Mouse (Mus musculus) G1E (cell line): ENCODE data around the gene Zfp609.

Source experiments
- CTCF ChIP-seq: IDR thresholded peaks from 2 replicates; pipeline ENCODE4 v1.5.1; 2012; ENCODE audit warnings: low read depth, low read length, inconsistent platforms, mixed read lengths
- GATA1 ChIP-seq: IDR thresholded peaks from 2 replicates; pipeline ENCODE4 v1.6.1; 2012; ENCODE audit warnings: borderline replicate concordance, low read length, inconsistent platforms, mixed read lengths
- GATA2 ChIP-seq: IDR thresholded peaks from 2 replicates; pipeline ENCODE4 v1.6.1; 2012; ENCODE audit warnings: low read depth, low read length, inconsistent platforms, borderline replicate concordance
- POLR2AphosphoS5 ChIP-seq: IDR thresholded peaks from 2 replicates; pipeline ENCODE4 v1.6.1; 2012; ENCODE audit warnings: low read depth, low read length, inconsistent platforms; ENCODE audit not compliant: insufficient replicate concordance

- no peak for TF ChIP-seq CTCF
- TF ChIP-seq POLR2AphosphoS5, result no peak
- TF ChIP-seq GATA1, result no peak
- TF ChIP-seq GATA2, result no peak
Measured at GRCm38 (mm10) chr9:65831164-65831563, 3.8 kb upstream of the Zfp609 start.
